Mouse (Mus musculus) heart, embryonic 16.5 days (tissue): ENCODE results near the gene Fau. TPM values are rescaled to one million over a fixed set of nuclear protein-coding genes. Genes with fewer than 3 reads are reported as not detected.

Experiments
- ATAC-seq: fragments of 200-750 bp; cut with Nextera tagmentation; replicated peaks from 2 replicates; pipeline ENCODE4 v1.8.0; 2017; ENCODE audit warnings: moderate number of reproducible peaks; ENCODE audit not compliant: insufficient read depth, low FRiP score; ENCODE audit errors: extremely low read depth
- H3K27ac ChIP-seq: fragments of 300-500 bp; sonication (generic); 2 replicates; pipeline ENCODE4 v1.5.1; 2014; ENCODE audit warnings: mild to moderate bottlenecking, low read length, control low read depth, moderate library complexity
- H3K27me3 ChIP-seq: fragments of 300-500 bp; sonication (generic); 2 replicates; pipeline ENCODE4 v1.6.1; 2014; ENCODE audit warnings: low read length, mixed read lengths; ENCODE audit not compliant: control insufficient read depth, insufficient read depth
- H3K36me3 ChIP-seq: fragments of 300-500 bp; sonication (generic); 2 replicates; pipeline ENCODE4 v1.6.1; 2014; ENCODE audit not compliant: control insufficient read depth, insufficient read depth
- H3K4me1 ChIP-seq: fragments of 300-500 bp; sonication (generic); 2 replicates; pipeline ENCODE4 v1.6.1; 2014; ENCODE audit warnings: low read length, mixed read lengths; ENCODE audit not compliant: control insufficient read depth, insufficient read depth
- H3K4me2 ChIP-seq: fragments of 300-500 bp; sonication (generic); 2 replicates; pipeline ENCODE4 v1.6.1; 2014; ENCODE audit warnings: low read depth, mild to moderate bottlenecking, control low read depth, low read length
- H3K4me3 ChIP-seq: fragments of 300-500 bp; sonication (generic); 2 replicates; pipeline ENCODE4 v1.5.1; 2014; ENCODE audit warnings: mild to moderate bottlenecking, control low read depth, low read length
- H3K9ac ChIP-seq: fragments of 300-500 bp; sonication (generic); 2 replicates; pipeline ENCODE4 v1.6.1; 2014; ENCODE audit warnings: low read length, control low read depth
- H3K9me3 ChIP-seq: fragments of 300-500 bp; sonication (generic); replicated peaks from 2 replicates; pipeline ENCODE4 v1.6.1; 2016; ENCODE audit warnings: low read length; ENCODE audit not compliant: control insufficient read depth
- WGBS: fragments of 180-500 bp; shearing (Covaris S2); extraction: QIAGEN DNeasy Blood & Tissue Kit; methylation state at CpG from one replicate; pipeline ENCODE4 v1.1.7; 2014; 5-methylcytosine and 5-hydroxymethylcytosine counted together
- polyA plus RNA-seq: library from polyadenylated mRNA; unstranded; fragments of >200 nt; fragmentation: Nextera tagmentation; extraction: Ambion mirVana; gene quantifications from 2 replicates; pipeline ENCODE4 v1.2.1, GENCODE M21; 2015

Gene Fau
- polyA plus RNA-seq, 1 experiment from 2014 or later, result 354 TPM

DNA sequence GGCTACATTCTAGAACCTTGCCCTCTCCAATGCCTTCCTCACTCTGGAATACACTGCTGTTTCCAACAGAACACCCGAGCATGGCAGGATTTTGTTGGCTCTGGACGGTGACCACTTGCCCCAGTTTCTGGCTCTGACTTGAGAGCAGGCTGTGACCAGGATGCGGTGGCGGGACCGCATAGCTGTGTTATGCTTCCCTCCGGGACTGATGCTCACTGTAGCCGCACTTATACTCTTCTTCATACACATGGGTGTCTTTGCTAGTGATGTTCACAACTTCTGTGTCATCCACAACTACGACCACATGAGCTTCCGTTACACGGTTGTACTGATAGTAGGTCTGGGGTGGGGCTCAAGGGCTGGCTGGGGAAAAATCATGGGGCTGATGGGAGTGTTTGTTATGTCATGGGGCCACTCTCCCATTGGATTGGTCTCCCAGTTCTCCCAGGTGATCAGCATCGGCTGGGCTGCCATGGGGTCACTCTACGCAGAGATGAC, 22.4 kb downstream of the Fau start, which contains the start of gene Tmem262:
Gene Tmem262, plus strand, starts transcription at position 51 of the 498 bp plus-strand sequence.
- ATAC-seq, result no peak
- peaks cover 12% of the 10 kb centered on the region for H3K36me3 ChIP-seq

DNA sequence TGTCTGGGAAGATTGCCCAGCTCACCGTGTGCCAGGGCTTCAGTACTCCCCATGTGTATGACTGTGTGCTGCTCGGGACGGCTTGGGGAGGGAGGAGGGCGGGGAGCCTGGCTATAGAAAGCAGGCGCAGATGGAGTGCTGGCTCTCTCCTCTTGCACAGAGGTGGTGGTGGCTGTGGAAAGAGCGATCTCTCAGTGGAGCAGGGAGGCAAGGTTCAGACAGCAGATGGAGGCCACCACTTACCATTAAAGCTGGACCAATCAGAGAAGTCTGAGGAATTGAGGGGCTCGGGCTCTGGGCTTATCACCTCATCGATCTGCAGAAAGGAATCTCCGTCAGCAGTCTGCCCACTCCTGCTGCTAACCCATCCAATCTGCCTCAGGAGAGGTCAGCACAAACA, 24.5 kb downstream of the Fau start, which contains the start of gene Gm28374:
Gene Gm28374, minus strand, starts transcription at position 101 of the 400 bp plus-strand sequence.
- 84% methylated on average over 9 of the region's 9 CpGs for WGBS
- peaks cover 14% of the 10 kb centered on the region for H3K4me1 ChIP-seq
- H3K4me3 ChIP-seq, result no peak within 1 kb of the TSS
- H3K9me3 ChIP-seq, result no peaks in the 10 kb centered on the region
- H3K27me3 ChIP-seq, result no peaks in the 10 kb centered on the region
- no peak within 1 kb of the TSS for H3K9ac ChIP-seq
- H3K36me3 ChIP-seq, result peaks cover 13% of the 10 kb centered on the region
- no peak within 1 kb of the TSS for H3K27ac ChIP-seq
- ATAC-seq, result no peak
- no peak within 1 kb of the TSS for H3K4me2 ChIP-seq

More for the DNA sequence above, 22.4 kb downstream of the Fau start, which contains the start of gene Tmem262:
- no peaks in the 10 kb centered on the region for H3K27me3 ChIP-seq
- H3K4me1 ChIP-seq, result peaks cover 13% of the 10 kb centered on the region
- no peak within 1 kb of the TSS for H3K27ac ChIP-seq
- no peak within 1 kb of the TSS for H3K4me3 ChIP-seq
- H3K9ac ChIP-seq, result no peak within 1 kb of the TSS
- 87% methylated on average over 12 of the region's 12 CpGs for WGBS
- H3K9me3 ChIP-seq, result no peaks in the 10 kb centered on the region
- H3K4me2 ChIP-seq, result no peak within 1 kb of the TSS

DNA sequence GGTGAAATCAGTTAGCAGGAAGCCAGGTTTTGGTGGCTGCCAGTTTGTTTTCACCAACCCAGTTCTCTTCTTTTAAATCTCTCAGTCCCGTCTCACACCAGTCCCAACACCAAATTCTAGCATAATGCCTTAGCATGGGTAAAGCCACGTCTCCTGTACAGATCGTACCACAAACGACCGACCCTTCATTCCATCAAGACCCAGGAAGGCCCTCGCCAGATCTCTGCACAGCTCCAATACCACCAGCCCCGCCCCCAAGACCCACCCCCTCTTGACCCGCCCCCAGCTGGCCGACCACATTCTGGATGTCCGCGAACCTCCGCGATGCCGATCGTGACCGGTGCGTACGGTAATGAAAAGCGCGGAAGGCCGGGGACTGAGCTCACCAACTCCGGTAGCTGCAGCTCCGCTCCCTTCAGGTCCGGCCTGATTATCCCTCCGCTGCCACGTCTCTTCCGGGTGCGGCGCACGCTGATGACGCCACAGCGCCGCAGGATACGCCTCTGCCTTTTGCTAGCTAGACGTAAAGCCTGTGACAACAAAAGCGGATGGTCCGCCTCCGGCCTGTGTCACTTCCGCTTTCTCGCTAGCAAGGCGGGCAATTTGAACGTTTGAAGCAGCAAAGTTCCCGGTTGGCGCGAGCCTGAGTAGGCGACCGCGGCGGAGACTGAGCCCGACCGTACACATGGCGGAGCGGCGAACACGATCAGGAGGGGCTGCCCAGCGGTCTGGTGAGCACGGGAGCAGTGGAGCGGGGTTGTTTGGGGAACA, 27.0 kb downstream of the Fau start, which contains the start of the genes Zfpl1 and Cdca5:
Gene Zfpl1, minus strand, starts transcription at position 479 of the 771 bp plus-strand sequence.
Gene Cdca5, plus strand, starts transcription at position 506 of the 771 bp plus-strand sequence.
- peak within 1 kb of the TSS; percentile 85 for H3K4me3 ChIP-seq
- peak within 1 kb of the TSS; percentile 91 for H3K4me2 ChIP-seq
- H3K27ac ChIP-seq, result peak within 1 kb of the TSS; percentile 52
- peak; percentile 89 for ATAC-seq
- no peaks in the 10 kb centered on the region for H3K9me3 ChIP-seq
- peaks cover 14% of the 10 kb centered on the region for H3K4me1 ChIP-seq
- WGBS, result under 1% methylated on average over 58 of the region's 58 CpGs
- peak within 1 kb of the TSS; percentile 80 for H3K9ac ChIP-seq
- peaks cover 17% of the 10 kb centered on the region for H3K36me3 ChIP-seq
- no peaks in the 10 kb centered on the region for H3K27me3 ChIP-seq

DNA sequence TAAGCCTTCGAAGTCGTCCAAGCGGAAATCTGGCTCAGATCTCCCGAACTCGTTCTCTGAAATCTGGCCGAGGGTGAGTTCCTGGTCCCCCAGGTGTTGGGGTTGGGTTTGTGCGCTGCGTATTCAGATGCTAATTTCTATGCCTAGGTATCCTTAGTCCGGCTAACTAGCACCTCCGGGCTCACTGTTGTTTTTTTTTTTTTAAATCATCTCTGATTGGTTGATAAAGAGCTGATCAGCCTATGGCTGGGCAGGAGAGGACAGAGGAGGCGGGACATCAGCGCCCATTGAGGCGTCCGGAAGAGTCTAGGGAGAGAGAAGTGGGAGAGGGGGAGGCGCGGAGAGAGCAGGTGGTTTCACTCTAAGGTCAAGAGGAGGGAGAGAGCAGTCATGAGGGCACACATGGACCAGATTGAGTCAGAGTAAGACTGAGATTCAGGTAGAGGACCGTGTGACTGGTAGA, 27.8 kb downstream of the Fau start:
- peak overlapping the region; percentile 85 for H3K4me3 ChIP-seq
- H3K36me3 ChIP-seq, result peaks cover 17% of the 10 kb centered on the region
- 0% methylated on average over 17 of the region's 17 CpGs for WGBS

DNA sequence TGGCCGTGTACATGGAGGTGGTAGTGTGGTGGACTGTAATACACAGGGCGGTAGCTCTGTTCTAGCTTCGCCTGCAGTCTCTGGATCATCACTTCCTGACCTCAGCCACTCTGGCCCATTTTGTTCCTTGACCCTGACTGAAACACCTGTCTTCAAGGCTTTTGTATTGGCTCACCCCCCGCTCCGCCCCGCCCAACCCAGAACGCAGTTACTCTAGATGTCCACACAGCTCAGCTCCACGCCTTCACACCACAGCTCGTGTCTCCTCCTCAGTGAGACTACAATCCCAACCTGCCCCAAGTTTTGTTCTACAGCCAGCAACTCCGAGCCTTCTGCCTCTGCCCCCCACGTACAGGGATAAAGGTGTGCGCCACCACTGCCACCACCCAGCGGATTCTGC, 31.2 kb downstream of the Fau start:
- ATAC-seq, result no peak
- Histone ChIP-seq H3K27ac (no peak overlapping the region), H3K4me2 (no peak overlapping the region), H3K9ac (no peak overlapping the region), H3K4me1 (peaks cover 11% of the 10 kb centered on the region), H3K9me3 (no peaks in the 10 kb centered on the region), H3K36me3 (peaks cover 14% of the 10 kb centered on the region), H3K27me3 (no peaks in the 10 kb centered on the region), H3K4me3 (no peak overlapping the region)
- 93% methylated on average over 13 of the region's 13 CpGs for WGBS

More for the DNA sequence above, 27.8 kb downstream of the Fau start:
- peak; percentile 57 for ATAC-seq
- Histone ChIP-seq H3K27me3 (no peaks in the 10 kb centered on the region), H3K4me1 (peaks cover 14% of the 10 kb centered on the region), H3K4me2 (peak overlapping the region; percentile 91), H3K9me3 (no peaks in the 10 kb centered on the region), H3K9ac (peak overlapping the region; percentile 78), H3K27ac (peak overlapping the region; percentile 52)

DNA sequence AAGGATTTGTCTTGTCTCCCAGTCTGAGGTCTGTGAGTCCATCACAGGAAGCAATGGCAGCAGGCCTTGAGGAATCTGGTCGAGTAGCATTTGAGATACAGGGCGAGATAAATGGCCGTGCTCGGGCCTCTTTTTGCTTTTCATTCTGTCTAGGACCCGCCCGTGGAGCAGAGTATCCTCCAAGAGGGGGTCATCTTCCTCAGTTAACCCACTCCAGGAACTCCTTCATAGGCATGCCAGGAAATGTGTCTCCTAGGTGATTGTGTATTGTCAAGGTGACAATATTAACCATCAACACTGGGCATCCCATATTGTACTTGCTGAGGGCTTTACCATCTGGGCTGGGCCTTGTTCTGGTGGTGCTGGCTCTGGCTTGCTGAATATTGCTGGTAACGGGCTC, 36.5 kb downstream of the Fau start, which contains the start of gene AC131692.1:
Gene AC131692.1, plus strand, starts transcription at position 301 of the 400 bp plus-strand sequence.
- H3K27ac ChIP-seq, result no peak within 1 kb of the TSS
- H3K4me1 ChIP-seq, result no peaks in the 10 kb centered on the region
- H3K4me2 ChIP-seq, result no peak within 1 kb of the TSS
- no peak within 1 kb of the TSS for H3K4me3 ChIP-seq
- 86% methylated on average over 7 of the region's 7 CpGs for whole genome bisulfite sequencing
- no peak for ATAC-seq
- no peaks in the 10 kb centered on the region for H3K27me3 ChIP-seq
- peaks cover 10% of the 10 kb centered on the region for H3K36me3 ChIP-seq
- H3K9me3 ChIP-seq, result no peaks in the 10 kb centered on the region
- H3K9ac ChIP-seq, result no peak within 1 kb of the TSS

DNA sequence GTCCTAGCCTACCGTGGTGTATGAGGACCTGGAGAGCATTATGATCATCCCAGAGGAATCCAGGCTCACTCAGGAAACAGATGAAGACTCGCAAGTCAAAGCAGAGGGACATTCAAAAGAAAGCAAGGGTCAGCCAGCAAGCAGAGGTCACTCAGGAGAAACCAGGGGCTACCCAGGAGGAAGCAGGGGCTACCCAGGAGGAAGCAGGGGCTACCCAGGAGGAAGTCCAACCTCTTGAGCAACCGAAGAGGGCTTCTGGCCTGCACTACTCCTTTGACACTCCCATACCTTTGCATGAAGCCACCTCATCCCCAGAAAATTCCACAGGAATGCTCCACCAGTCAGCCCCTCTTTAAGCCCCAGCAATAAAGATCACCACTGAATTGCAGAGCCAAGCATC, 40.2 kb downstream of the Fau start:
- no peak overlapping the region for H3K27ac ChIP-seq
- H3K9ac ChIP-seq, result no peak overlapping the region
- 78% methylated on average over 3 of the region's 3 CpGs for WGBS
- H3K27me3 ChIP-seq, result no peaks in the 10 kb centered on the region
- no peak overlapping the region for H3K4me2 ChIP-seq
- H3K36me3 ChIP-seq, result no peaks in the 10 kb centered on the region
- no peak overlapping the region for H3K4me3 ChIP-seq
- H3K4me1 ChIP-seq, result no peaks in the 10 kb centered on the region
- H3K9me3 ChIP-seq, result no peaks in the 10 kb centered on the region
- no peak for ATAC-seq

DNA sequence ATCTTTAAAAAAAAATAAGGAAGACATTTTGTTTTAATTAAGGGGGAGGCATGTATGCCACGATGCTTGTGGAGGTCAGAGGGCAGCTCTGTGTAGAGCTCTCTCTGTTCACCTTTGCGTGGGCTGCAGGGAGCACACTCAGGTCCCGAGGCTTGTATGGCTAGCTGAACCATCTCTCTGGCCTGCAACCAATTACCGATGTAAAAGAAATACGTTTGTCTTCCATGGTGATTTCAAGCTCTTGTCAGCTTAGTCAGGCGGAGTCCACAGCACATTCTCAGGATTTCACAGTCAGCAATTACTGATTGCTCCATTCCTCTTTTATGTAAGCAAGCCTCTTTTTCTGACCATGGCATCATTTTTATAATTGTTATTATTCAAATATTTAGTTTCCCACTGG, 43.5 kb downstream of the Fau start:
- WGBS, result 76% methylated on average over 6 of the region's 6 CpGs
- no peaks in the 10 kb centered on the region for H3K27me3 ChIP-seq
- no peak for ATAC-seq

More for the DNA sequence above, 43.5 kb downstream of the Fau start:
- no peaks in the 10 kb centered on the region for H3K9me3 ChIP-seq
- no peak overlapping the region for H3K27ac ChIP-seq
- no peak overlapping the region for H3K4me2 ChIP-seq
- no peaks in the 10 kb centered on the region for H3K36me3 ChIP-seq
- no peak overlapping the region for H3K9ac ChIP-seq
- H3K4me3 ChIP-seq, result no peak overlapping the region
- no peaks in the 10 kb centered on the region for H3K4me1 ChIP-seq
